Mouse (Mus musculus) retina, postnatal 1 day (tissue): ENCODE measurements around the gene Rnf220.
"Not testable (repeated sequence)": the region's sequence is repeated elsewhere in the genome, so short reads cannot be mapped to it uniquely, and the experiment has no call there.

Experiments
- DNase-seq: peaks from one replicate; pipeline ENCODE4 v3.0.0-alpha.2; 2012

Gene Rnf220

DNA sequence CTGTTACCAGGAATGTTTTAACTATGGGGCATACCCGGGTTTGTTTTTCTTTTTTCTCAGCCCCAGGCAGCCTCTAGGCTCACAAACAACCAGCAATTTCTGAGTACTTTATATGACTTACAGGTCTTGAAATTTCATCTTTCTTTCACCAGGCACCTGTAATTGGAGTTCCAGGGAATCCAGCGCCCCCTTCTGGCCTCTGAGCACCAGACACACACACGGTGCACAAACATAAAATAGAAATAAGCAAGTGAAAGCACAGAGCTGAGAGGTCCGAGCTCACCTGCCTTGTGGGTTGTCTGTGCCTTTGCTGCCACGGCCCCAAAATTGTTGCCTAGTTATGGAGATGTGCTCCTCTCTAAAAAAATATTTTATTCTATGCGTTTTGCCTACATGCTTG lies 236.9 kb downstream of the Rnf220 start:
- not testable (repeated sequence) for DNase-seq

DNA sequence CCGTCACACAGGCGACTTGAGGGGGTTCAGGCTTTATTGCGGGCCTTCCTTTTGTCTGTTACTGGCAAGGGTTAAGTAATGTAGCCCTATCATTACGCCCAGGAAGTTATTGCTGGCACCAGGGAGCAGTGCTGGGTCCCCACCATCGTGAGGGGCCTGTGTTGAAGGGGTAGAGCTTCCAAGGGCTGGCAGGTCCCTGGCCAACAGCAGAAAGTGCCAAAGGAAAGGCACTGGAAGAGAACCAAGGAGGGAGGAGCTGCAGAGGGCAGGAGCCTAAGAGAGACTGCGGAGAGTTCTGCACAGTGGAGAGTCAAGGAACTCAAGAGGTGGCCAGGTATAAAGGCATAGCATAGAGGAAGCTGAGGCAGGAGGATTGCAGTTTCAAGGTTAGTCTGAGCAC lies 242.2 kb downstream of the Rnf220 start:
- no peak for DNase-seq

DNA sequence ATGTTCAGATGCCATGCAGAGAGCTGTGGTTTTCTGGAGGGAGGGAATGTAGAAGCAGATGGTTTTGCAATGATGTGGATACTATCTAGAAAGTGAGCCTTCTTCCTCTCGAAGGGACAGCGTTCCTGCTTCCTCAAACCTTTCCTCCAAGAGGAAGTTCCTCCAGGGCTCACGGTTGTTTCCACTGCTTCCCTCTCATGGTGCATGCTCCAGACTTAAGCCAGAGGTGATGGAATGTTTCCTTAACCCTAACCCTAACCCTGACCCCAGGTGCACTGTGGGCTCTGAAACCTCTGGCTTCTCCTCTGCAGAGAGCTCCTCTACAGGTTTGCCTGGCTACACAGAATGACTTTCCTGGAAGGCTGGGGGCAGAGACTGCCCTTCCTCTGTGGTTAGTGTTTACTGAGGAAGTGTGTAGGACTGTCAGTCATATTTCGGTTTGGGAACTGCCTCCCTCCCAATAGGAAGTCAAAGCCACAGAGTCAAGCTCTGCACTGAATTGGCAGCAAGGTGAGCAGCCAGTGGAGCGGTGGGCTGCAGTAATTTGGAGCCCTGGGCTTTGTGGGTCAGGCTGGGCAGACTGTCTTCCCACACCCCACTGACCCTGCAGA lies 242.7 kb downstream of the Rnf220 start:
- DNase-seq: no peak

DNA sequence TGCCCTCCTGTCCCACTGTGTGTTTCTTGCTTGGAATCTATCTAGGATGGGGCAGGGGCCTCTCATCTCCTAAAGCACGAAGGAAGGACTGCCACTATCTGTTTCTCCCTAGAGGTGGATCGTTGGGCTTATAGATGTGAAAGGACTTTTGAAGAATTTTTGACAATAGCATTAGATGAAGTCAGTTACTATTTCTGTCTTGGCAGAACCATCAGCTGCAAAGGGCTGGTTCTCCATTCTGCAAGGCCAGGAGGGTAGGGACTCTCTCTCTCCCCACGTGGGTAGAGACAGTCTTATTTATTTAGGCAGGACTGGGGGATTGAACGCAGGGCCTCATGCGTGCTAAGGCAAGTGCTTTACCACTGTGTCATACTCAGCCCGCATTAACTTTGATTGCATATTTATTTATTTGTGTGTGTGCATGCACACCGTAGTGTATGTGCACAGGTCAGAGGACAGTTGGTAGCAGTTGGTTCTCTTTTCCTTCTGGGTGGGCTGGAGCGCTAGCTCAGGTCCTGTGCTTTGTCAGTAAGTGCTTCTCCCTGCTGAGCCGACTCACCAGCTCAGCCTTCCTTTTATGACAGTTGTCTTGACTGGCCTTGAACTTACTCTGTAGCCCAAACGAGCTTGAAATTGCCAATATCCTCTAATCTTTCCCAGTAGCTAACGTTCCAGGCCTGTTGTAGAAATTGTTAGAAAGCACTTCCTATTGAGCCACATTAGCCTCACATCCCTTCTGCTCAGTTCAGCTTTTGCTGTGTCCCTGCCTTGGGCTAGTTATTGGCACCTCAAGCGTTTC lies 243.4 kb downstream of the Rnf220 start:
- DNase-seq: no peak

DNA sequence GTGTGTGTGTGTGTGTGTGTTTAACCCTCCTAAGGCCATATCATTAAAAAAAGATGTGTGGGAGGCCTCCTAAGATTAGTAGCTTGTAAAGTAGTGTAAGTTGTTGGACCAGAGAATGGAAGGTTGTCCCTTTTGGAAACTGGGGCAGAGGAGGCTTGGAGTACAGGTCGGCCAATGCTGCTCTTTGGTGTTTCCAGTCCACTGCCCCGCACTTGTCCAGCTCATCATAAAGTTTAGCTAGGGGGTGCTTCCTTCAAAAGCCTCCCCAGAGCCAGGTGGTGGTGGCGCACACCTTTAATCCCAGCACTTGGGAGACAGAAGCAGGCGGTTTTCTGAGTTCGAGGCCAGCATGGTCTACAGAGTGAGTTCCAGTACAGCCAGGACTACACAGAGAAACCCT lies 244.1 kb downstream of the Rnf220 start:
- DNase-seq: no peak

GRCm38 (mm10) chr4:117252351-117252750 lies 244.5 kb downstream of the Rnf220 start:
- no peak for DNase-seq

DNA sequence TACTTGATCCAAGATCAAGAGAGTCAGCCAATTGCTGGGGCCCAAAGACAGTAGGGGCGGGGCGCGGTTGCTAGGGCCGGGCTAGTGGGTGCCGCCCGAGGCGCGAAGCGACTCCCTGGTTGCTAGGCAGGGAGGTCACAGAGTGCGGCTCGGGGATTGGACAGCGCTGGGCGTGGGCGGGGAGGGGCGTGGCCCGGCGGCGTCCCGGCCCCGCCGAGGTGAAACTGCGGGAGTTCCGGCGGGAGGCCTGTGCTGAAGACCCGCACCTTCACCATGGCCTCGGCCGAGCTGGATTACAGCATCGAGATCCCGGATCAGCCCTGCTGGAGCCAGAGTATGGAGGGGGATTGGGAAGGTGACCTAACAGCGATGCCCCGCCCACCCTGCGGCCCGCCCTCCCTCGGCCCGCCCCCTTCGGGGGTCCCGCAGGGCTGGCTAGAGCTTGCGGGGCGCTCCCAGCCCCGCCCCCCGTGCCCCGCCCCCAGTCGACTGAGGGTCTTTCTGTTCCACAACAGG lies 245.0 kb downstream of the Rnf220 start, which contains the start of the genes Tmem53 and Armh1:
Tmem53 (plus strand) TSS at position 151 of the 516 bp plus-strand sequence.
Armh1 (minus strand) TSS at position 325 of the 516 bp plus-strand sequence.
- peak; percentile 97 for DNase-seq

- no peak for DNase-seq
These were observed 245.9 kb downstream of the Rnf220 start for GRCm38 (mm10) chr4:117250982-117251381.

DNA sequence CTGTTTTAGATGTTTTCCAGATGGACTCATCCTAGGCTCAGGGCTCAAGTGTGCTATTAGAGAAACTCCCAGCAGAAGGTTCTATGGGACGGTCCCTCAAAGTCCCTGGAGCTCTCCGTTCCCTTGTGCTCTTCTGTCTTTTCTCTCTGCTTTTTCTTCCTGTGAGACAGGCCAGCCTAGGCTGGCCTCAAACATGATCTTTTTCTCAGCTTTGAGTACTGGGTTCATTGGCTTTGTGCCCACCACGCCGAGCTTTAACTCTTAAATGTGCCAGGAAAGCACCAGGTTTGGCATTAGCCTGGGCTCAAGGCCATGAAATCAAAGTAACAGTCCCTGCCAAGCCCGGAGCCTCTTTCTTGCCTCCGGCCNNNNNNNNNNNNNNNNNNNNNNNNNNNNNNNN lies 256.0 kb downstream of the Rnf220 start:
- DNase-seq: no peak

- no peak for DNase-seq
These were observed 257.7 kb downstream of the Rnf220 start for GRCm38 (mm10) chr4:117239153-117239552.

- DNase-seq: no peak
These were observed 261.0 kb downstream of the Rnf220 start for GRCm38 (mm10) chr4:117235822-117236221.

DNA sequence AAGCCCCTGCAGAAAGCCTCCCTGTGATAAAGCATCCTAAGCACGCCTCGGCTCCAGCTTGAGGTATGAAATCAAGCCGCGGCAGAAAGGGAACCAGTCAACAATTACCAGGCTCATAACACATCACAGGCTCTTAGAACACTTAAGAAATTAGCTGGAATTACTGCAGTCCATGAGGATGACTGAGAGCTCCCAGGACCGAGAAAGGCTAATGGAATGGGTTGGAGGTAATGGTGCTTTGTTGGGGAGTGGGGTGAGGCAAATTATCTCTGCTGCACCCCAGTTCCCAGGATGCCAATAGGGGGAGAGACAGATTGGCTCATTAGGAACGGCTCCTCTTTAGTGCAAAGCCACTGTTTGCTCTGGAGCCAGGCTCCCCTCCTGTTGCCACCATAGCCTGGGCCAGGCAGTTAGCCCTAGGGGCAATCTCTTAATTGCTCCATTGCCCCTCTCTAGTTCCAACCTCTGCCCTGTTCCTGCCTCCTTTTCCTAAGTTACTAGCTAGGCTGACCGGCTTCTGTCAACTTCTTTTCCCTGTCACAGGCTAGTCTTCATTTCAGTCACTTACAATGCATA lies 262.6 kb downstream of the Rnf220 start:
- DNase-seq: no peak

- no peak for DNase-seq
These were observed 265.6 kb downstream of the Rnf220 start for GRCm38 (mm10) chr4:117231208-117231607.

GRCm38 (mm10) chr4:117230331-117230730 lies 266.5 kb downstream of the Rnf220 start:
- peak; percentile 25 for DNase-seq

DNA sequence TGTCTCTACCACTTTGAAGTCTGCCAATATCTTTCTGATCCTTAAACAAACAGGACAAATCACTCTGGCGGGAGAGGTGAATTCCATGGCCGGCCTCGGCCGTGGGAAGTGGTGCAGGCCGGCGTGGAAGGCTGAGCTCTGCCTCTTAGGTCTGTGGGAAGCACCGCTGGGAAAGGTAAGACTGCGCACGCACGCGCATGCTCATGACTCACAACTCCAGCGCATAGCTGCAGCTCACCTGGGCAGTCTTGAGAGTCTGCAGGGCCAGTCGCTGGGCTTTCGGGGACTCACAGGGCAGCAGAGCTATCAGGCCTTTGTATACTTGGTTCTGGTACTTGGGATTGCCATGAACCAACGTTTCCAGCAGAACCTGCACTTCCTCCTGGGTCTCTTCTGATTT lies 267.3 kb downstream of the Rnf220 start:
- DNase-seq: no peak

- DNase-seq: no peak
These were observed 271.6 kb downstream of the Rnf220 start for GRCm38 (mm10) chr4:117225250-117225649.

DNA sequence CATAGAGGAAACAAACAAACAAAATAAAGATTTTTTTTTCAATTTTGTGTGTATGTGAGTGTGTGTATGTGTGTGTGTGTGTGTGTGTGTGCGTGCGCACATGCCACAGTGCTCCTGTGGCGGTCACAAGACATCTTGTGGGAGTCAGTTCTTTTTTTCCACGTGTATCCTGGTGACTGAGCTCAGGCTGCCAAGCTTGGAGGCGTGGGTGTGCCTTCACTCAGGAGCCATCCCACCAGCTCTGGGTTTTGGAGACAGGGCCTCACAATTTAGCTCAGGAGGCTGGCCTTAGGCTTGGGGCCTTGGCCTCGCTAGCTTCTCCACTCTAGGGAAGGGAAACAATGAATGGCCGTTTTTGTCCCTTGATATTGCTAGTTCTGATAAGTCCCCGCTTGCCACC lies 272.7 kb downstream of the Rnf220 start:
- DNase-seq: no peak

GRCm38 (mm10) chr4:117223001-117223400 lies 273.9 kb downstream of the Rnf220 start:
- no peak for DNase-seq

- no peak for DNase-seq
These were observed 275.0 kb downstream of the Rnf220 start for GRCm38 (mm10) chr4:117221836-117222235.
